Mouse (Mus musculus): Measurements from ENCODE around the gene Adamts20.

Gene Adamts20

DNA sequence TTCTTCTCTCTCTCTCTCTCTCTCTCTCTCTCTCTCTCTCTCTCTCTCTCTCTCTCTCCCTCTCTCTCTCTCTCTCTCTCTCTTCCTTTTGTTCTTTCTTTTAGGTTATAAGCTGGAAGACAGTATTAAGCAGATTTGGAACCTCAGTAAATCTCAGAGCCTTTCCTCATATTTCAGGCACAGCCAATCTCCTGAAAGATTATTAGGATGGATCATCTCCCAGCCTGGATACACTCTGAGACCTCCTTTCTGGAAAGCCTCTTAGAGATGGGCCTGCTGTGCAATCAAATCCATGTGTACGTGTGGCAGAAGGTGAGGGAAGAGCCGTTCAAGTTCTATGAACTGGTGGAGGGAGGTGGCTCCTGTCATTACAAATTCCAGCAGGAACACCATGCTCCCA lies 220.9 kb downstream of the Adamts20 start:
- DNase-seq = no peak

DNA sequence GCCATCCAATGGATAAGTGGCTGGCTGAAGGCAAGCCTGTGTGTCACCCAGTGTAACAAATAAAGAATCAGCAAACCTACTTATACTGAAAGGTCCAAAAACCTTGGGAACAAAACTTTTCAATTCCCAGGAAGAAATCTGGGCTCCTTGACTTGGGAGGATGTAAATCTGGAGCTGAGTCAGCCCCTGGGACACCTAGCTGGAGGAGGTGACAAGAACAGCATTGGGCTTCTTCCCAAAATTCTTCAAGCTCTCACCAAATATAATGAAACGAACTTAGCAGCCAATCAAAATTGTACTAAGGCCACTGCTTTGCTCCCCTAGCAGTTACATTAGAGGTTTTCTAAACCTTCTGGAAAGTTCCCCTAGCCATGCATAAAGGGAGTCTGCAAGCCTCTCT lies 223.1 kb downstream of the Adamts20 start:
- no peak for DNase-seq

GRCm38 (mm10) chr15:94239637-94240036 lies 225.6 kb downstream of the Adamts20 start:
- no peak for DNase-seq

DNA sequence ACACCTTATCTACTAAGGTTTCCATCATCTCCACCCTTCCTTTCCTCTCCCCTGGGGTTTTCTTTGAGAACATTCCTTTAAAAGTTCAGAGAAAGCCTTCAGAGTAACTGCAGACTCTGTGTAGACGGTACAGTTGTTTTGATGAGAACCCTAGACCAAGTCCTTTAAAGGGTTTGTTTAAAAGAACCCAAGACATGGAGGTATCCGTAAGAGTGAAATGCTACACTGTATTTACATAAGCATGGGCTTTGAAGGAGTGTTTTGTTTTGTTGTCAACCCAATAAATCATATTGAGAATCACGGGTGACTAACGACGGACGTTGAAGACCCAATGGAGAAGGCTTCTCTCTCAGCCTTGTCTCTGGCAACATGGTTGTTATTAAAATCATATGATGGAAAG lies 226.1 kb downstream of the Adamts20 start:
- DNase-seq = no peak

DNA sequence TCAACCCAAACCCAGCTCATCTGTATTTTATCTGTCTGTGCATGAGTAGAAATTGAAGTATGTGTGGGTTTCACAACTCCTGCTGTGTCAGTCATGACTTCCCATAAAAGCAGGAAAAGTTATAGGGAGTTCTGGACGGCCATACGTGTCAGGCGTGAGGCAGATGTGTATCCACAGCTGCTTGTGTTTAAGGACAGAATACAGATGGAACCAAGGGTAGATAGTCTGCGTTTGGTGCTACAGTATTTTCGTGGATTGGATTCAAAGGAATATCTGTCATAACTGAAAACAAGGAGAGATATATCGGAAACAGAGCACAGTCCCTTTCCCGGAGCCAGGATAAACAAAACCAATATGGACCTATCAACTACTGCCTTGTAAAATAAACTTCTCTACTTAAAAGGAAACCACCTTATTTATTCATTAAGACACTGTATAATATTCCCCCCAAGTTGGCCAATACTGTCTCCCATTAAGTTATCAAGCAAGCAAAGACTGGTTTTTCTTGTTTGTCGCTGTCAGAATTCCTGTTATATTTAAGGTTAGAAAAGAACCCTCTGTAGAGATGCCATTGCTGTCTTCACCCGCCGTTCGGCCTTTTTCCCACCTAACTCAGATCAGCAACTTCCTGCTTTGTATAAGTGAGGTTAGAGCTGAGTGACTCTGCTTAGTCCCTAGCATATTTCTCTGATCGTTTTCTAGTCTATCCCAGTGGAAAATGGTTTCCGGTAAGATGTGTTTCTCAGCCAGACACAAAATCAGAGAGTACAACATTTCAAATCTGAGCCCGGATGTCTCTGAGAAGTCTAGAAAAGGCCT lies 227.0 kb downstream of the Adamts20 start:
- no peak for DNase-seq

GRCm38 (mm10) chr15:94236726-94237125 lies 228.5 kb downstream of the Adamts20 start:
- no peak for DNase-seq

DNA sequence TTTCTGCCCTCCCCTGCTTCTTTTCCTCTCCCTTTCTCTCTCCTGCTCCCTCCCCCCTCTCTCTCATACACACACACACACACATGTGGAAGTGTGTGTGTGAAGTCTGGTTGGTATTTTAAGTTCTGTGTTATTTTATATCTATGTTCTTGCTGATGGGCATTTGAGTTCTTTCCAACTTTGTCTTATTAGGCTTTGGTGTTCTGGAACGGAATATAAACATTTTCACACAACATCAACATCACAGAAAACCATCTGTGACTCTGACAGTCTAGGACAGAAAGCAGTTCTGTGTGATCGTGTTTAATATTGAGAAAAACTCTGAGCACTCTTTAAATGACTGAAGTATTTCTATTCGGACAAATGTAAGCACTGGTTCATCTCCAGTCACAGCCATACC lies 229.1 kb downstream of the Adamts20 start:
- DNase-seq = no peak

GRCm38 (mm10) chr15:94235190-94235589 lies 230.0 kb downstream of the Adamts20 start:
- no peak for DNase-seq

GRCm38 (mm10) chr15:94231246-94231645 lies 234.0 kb downstream of the Adamts20 start:
- DNase-seq = no peak

DNA sequence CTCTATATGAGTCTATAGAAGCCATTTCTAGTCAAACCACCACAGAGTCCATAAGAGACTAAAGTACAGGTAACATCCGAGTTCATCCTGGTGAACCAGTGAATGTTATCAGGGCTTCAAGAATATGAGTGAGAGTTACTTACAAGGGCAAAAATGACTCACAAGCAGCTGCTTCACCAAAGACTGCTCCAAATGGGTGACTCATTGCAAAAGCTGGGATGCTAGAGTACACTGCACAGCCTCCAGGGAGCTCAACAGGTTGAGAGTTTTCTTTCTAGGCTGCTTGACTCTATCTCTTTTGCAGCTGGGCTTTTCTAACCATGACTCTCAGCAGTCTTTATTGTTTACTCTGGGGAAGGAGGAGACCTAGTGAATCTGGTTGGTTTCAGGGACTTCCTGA lies 237.8 kb downstream of the Adamts20 start:
- no peak for DNase-seq

DNA sequence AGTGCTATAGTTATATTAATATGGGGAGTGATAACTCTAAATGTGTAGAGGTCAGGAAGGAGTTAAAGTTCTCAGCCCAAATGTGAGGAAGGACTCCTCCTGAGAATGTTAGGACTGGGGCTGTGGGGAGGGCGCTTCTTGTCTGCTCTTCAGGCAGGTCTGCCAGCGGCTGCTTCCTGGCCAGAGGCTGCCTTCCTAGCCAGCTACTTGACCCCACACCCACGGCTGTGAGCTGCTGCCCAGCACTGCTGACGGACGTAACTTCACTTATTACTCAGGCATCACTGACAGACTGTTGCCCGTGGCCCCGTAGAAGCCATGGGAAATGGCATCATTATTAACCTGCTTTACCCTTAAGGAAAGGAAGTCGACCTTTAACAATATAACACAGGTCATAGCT lies 242.1 kb downstream of the Adamts20 start:
- DNase-seq = no peak

- no peak for DNase-seq
Observed at GRCm38 (mm10) chr15:94220686-94221085, 244.5 kb downstream of the Adamts20 start.

Data from cerebellum, adult 11-12 months (tissue).